Mouse (Mus musculus) heart, adult 2 months (tissue): ENCODE data around the gene Otud4.

Experiments
- CTCF ChIP-seq: fragments of 200-600 bp; IDR thresholded peaks from 2 replicates; pipeline ENCODE4 v1.8.1; 2022; ENCODE audit warnings: antibody characterized with exemption, mild to moderate bottlenecking, moderate library complexity
- EP300 ChIP-seq: fragments of 200-500 bp; IDR thresholded peaks from 2 replicates; pipeline ENCODE4 v1.6.1; 2011; ENCODE audit warnings: low read depth, low read length, control low read depth; ENCODE audit not compliant: insufficient read depth
- POLR2A ChIP-seq: fragments of 200-500 bp; IDR thresholded peaks from 2 replicates; pipeline ENCODE4 v1.6.1; 2011; ENCODE audit warnings: mild to moderate bottlenecking, low read depth, low read length, control low read depth; ENCODE audit not compliant: insufficient read depth

GRCm38 (mm10) chr8:79618906-79619305, 20.5 kb upstream of the Otud4 start:
- no peak for TF ChIP-seq POLR2A
- no peak for TF ChIP-seq CTCF
- no peak for TF ChIP-seq EP300
